Mouse (Mus musculus): ENCODE measurements around the gene Adat1. TPM values are rescaled to one million over a fixed set of nuclear protein-coding genes. Genes with fewer than 3 reads are reported as not detected.

Gene Adat1
- total RNA-seq, 2 experiments from 2014 or later: 4.8 to 5.2 TPM

DNA sequence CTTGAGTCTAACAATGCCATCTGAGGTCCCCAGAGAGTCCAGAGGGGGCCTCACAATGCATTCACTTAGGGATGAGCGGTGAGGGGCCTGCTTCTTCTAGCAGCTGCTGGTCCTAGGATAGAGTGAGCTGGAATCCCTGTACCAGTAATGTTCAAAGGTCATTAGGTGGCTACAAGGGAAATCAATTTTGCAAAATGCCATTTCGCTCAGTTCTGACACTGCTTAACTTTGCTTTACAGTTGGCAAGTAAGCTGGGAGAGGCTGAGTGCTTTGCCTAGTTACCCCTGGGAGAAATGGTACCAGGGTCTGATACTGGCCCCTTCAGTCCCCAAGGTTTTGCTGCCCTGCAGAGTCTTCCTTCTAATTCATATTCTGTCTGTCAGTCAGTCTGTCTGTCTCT, 16.4 kb downstream of the Adat1 start:
- intact Hi-C loops (cut with DNase I): no loop called here

GRCm38 (mm10) chr8:111974138-111974537, 18.0 kb downstream of the Adat1 start:
- DNase-seq (ENCODE audit: low spot score in 2 of 2): no peak
- intact Hi-C loops (cut with DNase I): no loop called here

More for the DNA sequence above, 16.4 kb downstream of the Adat1 start:
- DNase-seq (ENCODE audit: low spot score in 2 of 2): no peak

DNA sequence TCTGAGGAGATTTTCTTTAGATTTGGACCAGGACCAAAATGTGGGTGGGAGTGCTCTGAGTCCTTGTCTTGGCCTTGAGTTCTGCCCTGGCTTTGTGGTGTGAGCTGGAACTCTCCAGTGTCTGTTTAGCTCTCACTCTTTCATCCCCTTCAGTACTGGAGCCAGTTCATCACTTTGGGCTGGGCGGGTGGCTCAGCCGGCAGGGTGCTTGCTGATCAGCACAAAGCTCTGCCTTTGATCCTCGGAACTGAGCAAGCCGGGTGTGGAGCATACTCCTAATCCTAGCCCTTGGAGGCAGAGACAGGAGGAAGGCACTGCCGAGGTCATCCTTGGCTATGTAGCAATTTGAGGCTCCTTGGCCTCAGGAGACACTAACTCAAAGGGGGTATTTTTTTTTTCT, 23.1 kb downstream of the Adat1 start:
- intact Hi-C loops (cut with DNase I): no loop called here
- DNase-seq (ENCODE audit: low spot score in 2 of 2): no peak

- intact Hi-C loops (cut with DNase I): no loop called here
- DNase-seq (ENCODE audit: low spot score in 2 of 2): no peak
Observed at GRCm38 (mm10) chr8:111968541-111968940, 23.6 kb downstream of the Adat1 start.

GRCm38 (mm10) chr8:111967246-111967870, 24.7 kb downstream of the Adat1 start:
- no peak for DNase-seq (ENCODE audit: low spot score in 2 of 2)
- intact Hi-C loops (cut with DNase I): no loop called here

- no peak for DNase-seq (ENCODE audit: low spot score in 2 of 2)
- intact Hi-C loops (cut with DNase I): no loop called here
Observed at GRCm38 (mm10) chr8:111964849-111965561, 27.1 kb downstream of the Adat1 start.

DNA sequence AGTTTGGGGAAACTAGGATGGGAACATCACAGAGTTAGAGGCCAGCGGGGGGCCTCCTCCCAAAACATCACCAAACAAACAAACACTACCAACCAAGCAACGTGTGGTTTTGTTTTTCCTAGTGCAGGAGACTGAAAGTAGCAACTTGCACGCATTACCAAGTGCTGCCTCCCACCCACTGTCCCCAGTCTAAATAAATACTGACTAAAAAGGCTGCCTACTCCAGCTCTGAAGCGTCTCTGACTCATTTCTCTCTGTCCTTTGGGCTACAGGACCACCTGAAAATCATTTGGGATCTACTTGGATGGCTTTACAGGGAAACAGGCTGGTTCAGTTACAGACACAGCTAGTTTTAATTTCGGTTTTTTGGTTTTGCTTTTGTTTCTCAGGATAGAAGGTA, 27.8 kb downstream of the Adat1 start:
- intact Hi-C loops (cut with DNase I): no loop called here
- peak in 1 of 2 experiments; percentile 26 for DNase-seq (ENCODE audit: low spot score in 2 of 2)

DNA sequence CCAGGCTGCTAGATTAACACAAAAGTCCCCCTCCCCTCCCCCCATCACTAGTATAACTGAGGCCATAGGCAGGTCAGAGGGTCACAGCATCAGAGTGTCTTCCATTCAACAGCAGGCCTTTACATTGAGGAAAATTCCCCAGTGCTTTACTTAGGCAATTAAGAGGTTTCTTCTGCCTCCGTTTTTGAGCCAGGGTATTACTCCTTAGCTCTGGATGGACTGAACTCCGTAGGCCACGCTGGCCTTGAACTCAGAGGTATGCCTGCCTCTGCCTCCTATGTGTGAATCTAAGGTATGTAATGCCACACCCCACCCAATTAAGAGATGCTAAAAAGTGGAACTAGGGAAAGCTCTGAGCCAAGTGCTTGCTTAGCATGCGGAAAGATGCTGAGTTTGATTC, 28.6 kb downstream of the Adat1 start:
- no peak for DNase-seq (ENCODE audit: low spot score in 2 of 2)
- intact Hi-C loops (cut with DNase I): no loop called here

GRCm38 (mm10) chr8:111963091-111963490, 29.0 kb downstream of the Adat1 start:
- no peak for DNase-seq (ENCODE audit: low spot score in 2 of 2)
- intact Hi-C loops (cut with DNase I): no loop called here

GRCm38 (mm10) chr8:111962589-111962988, 29.5 kb downstream of the Adat1 start:
- no peak for DNase-seq (ENCODE audit: low spot score in 2 of 2)
- intact Hi-C loops (cut with DNase I): no loop called here

DNA sequence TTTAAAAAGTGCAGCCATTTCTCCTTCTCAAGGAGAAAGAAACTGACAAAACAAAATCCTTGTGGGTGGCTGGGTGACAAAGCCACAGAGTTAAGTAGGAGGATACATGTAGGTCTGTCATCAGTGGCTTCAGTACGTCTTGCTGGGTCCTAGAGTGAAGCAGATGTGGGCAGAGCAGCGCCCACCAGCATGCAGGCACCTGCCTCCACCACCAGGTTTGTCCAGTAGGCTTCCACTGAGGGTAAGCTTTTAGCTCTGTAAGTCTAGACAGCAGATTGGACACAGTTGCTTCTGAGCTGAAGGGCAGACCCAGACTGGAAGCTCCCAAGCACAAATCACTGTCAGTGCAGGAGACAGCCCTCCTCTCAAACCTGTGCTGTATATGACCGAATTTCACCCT, 30.8 kb downstream of the Adat1 start:
- no peak for DNase-seq (ENCODE audit: low spot score in 2 of 2)
- intact Hi-C loops (cut with DNase I): no loop called here

GRCm38 (mm10) chr8:111960591-111961321, 31.3 kb downstream of the Adat1 start:
- intact Hi-C loops (cut with DNase I): no loop called here
- no peak for DNase-seq (ENCODE audit: low spot score in 2 of 2)

DNA sequence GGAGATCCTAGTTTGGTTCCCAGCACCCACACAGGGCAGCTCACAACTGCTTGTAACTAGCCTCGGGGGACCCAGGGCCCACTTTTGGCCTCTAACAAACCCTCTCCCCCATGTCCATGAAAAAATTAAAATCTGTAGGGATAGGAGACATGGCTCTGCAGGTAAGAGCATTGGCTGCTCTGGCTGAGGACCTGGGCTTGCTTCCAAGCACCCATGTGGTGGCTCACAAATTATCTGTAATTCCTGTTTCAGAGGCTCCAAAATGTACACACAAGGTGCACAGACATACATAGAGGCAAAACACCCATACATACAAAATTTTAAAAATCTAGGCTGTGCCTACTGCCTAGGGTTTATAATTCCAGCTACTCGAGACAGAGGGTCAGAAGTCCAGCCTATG, 34.9 kb downstream of the Adat1 start:
- DNase-seq (ENCODE audit: low spot score in 2 of 2): no peak
- intact Hi-C loops (cut with DNase I): no loop called here

- intact Hi-C loops (cut with DNase I): no loop called here
- no peak for DNase-seq (ENCODE audit: low spot score in 2 of 2)
Observed at GRCm38 (mm10) chr8:111955879-111956278, 36.2 kb downstream of the Adat1 start.

GRCm38 (mm10) chr8:111954844-111955594, 37.1 kb downstream of the Adat1 start:
- intact Hi-C loops (cut with DNase I): no loop called here
- no peak for DNase-seq (ENCODE audit: low spot score in 2 of 2)

- DNase-seq (ENCODE audit: low spot score in 2 of 2): no peak
- intact Hi-C loops (cut with DNase I): no loop called here
Observed at GRCm38 (mm10) chr8:111951936-111952335, 40.2 kb downstream of the Adat1 start.

DNA sequence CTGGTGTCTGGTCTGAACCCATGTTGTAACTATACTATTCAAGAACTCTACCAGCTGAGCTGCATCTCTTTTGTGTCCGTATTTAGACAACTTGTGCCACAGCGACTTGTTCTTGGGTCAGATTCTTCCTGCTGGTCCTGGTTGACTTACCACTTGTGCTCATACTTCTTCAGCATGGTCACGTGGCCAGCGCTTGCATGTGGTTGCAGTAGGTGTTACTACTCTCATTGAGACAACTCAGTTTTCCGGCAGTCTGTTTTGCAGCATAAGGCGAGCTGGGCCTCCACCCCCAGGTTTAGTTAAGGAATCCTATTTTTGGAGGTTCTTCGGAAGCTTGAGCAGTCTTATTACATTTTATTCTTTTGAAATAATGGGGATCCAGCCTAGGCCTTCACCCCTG, 40.8 kb downstream of the Adat1 start:
- intact Hi-C loops (cut with DNase I): no loop called here
- peak; percentile 69 to 73 for DNase-seq (ENCODE audit: low spot score in 2 of 2)

- intact Hi-C loops (cut with DNase I): no loop called here
- DNase-seq (ENCODE audit: low spot score in 2 of 2): no peak
Observed at GRCm38 (mm10) chr8:111950846-111951245, 41.3 kb downstream of the Adat1 start.

- DNase-seq (ENCODE audit: low spot score in 2 of 2): no peak
- intact Hi-C loops (cut with DNase I): no loop called here
Observed at GRCm38 (mm10) chr8:111947954-111948353, 44.1 kb downstream of the Adat1 start.

GRCm38 (mm10) chr8:111947144-111947543, 45.0 kb downstream of the Adat1 start:
- intact Hi-C loops (cut with DNase I): no loop called here
- no peak for DNase-seq (ENCODE audit: low spot score in 2 of 2)
